Mouse (Mus musculus) olfactory bulb, adult 2 months (tissue): Measurements from ENCODE around the gene Hp.
A peak's percentile ranks its signal among the peaks of the same experiment; 100 is the strongest.

ENCODE experiments used
- CTCF ChIP-seq: fragments of 200-500 bp; IDR thresholded peaks from 2 replicates; pipeline ENCODE4 v1.5.1; 2012; ENCODE audit warnings: low read depth, mild to moderate bottlenecking, low read length, moderate library complexity; ENCODE audit not compliant: insufficient read depth
- POLR2A ChIP-seq: fragments of 200-500 bp; IDR thresholded peaks from 2 replicates; pipeline ENCODE4 v1.6.1; 2012; ENCODE audit warnings: mild to moderate bottlenecking, low read depth, low read length, moderate library complexity; ENCODE audit not compliant: insufficient read depth

- TF ChIP-seq CTCF (no peak), POLR2A (0 out of 2 replicates have a peak, but pooled peaks have one; percentile 9)
Observed at GRCm38 (mm10) chr8:109565498-109566333, 13.3 kb downstream of the Hp start, which contains the start of the genes Dhx38 and Txnl4b.
